Comparison of ENCODE assay signal across 29 mouse cellular contexts in the genomic region with DNA sequence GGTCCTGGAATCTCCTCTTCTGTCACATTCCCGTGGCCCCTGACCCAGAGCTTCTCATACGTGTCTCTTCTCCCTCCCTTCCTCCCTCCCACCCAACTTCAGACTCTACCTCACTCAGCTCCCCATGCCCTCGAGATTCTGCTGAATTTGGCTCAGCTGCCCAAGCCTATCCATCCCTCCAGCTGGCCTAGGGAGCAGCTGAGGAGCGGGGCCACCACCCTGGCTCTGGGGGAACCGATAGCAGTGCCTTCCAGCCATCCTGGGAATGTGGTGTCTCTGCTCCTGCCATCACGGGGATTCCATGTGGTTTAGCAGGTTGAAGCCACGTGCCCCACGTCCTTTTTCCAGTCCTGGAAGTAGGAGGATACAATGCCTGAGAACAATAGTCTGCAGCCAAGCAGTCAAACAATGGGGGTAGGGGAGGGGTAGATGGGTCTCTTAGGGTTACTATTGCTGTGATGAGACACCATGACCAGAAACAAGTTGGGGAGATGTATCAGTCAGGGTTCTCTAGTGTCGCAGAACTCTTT. TPM values are rescaled to one million over a fixed set of nuclear protein-coding genes. Genes with fewer than 3 reads are reported as not detected.
DNase-seq lines count a peak whose midpoint lies in the region; ATAC-seq and TF ChIP-seq lines count a peak whose summit lies in the region.
"Had no signal": no experiment of that assay in that cellular context is flagged by ENCODE, and none has a peak within 500 bp of the region (broad histone marks: within the 10 kb centered on the region; RNA-seq: fewer than 3 reads in every experiment).

No protein-coding gene starts in this region.

- no peak for DNase-seq in forebrain, embryonic 10.5 days (ENCODE audit: extremely low spot score, low spot score)
- peak; percentile 41 for DNase-seq in heart, adult 8-10 months (ENCODE audit: low spot score)
- DNase-seq in heart, postnatal 14 days: no peak
- no peak for DNase-seq in MEL (ENCODE audit: low read depth, low spot score)
- DNase-seq in adrenal gland, adult 8-10 months: no peak
- DNase-seq: adrenal gland, adult 2 months; adrenal gland, postnatal 25 days; B cell, adult 2 months; cerebellum, adult 2 months; cerebellum, postnatal 10 days; cerebellum, postnatal 36 days; embryo, embryonic 11 days; gastrocnemius, postnatal 10 days; gastrocnemius, postnatal 36 days; kidney, adult 2 months had no signal

- H3K36me3 ChIP-seq in forebrain, embryonic 10.5 days (replicated peaks): no peaks in the 10 kb centered on the region
- H3K36me3 ChIP-seq in forebrain, embryonic 13.5 days (ENCODE audit: poor library complexity, severe bottlenecking): no peaks in the 10 kb centered on the region
- H3K36me3 ChIP-seq in MEL (ENCODE audit: control insufficient read depth in 1 of 2, insufficient read depth in 2 of 2, low read length in 2 of 2) (no peaks in the 10 kb centered on the region), myocyte (ENCODE audit: control insufficient read depth, insufficient read depth) (no peaks in the 10 kb centered on the region)
- H3K36me3 ChIP-seq: embryonic facial prominence, embryonic 15.5 days; forebrain, embryonic 12.5 days; G1E; heart, embryonic 13.5 days; hindbrain, embryonic 12.5 days; hindbrain, embryonic 15.5 days had no signal

- intact Hi-C loops in heart, postnatal 14 days (cut with DNase I): no loop called here

- H3K79me2 ChIP-seq in MEL (ENCODE audit: control insufficient read depth, insufficient read depth, low read length, poor library complexity): no peaks in the 10 kb centered on the region
- H3K79me2 ChIP-seq in myocyte (ENCODE audit: control insufficient read depth, insufficient read depth): no peaks in the 10 kb centered on the region

- H3K4me2 ChIP-seq in forebrain, embryonic 13.5 days: no peak overlapping the region
- no peak overlapping the region for H3K4me2 ChIP-seq in myocyte (ENCODE audit: low read depth)
- H3K4me2 ChIP-seq: embryonic facial prominence, embryonic 15.5 days; forebrain, embryonic 12.5 days; heart, embryonic 13.5 days; hindbrain, embryonic 12.5 days; hindbrain, embryonic 15.5 days had no signal

- 79% methylated on average over 9 of the region's 9 CpGs for WGBS in forebrain, embryonic 10.5 days
- 76% methylated on average over 9 of the region's 9 CpGs for WGBS in forebrain, embryonic 13.5 days

- no peak for TF ChIP-seq RAD21 in MEL (IDR thresholded peaks at IDR 0.05; ENCODE audit: low read depth, low read length)

- TF ChIP-seq EP300 in MEL (IDR thresholded peaks at IDR 0.05; ENCODE audit: low read depth in 1 of 2, low read length in 2 of 2): no peak

- no peak overlapping the region for H3ac ChIP-seq in myocyte (ENCODE audit: control insufficient read depth, insufficient read length)

- 0 out of 2 replicates have a peak, but pooled peaks cover 9% of the 10 kb centered on the region for H3K27me3 ChIP-seq in forebrain, embryonic 10.5 days (ENCODE audit: poor library complexity, severe bottlenecking)
- H3K27me3 ChIP-seq in forebrain, embryonic 13.5 days: no peaks in the 10 kb centered on the region
- H3K27me3 ChIP-seq in MEL (ENCODE audit: control insufficient read depth in 1 of 2, insufficient read depth in 2 of 2, low read length in 2 of 2) (peaks cover 0 to 7% of the 10 kb centered on the region in 2 experiments; a peak in 1 of 4 replicates), myocyte (ENCODE audit: control insufficient read depth, insufficient read depth, insufficient read length) (no peaks in the 10 kb centered on the region)
- H3K27me3 ChIP-seq: CH12.LX; hindbrain, embryonic 15.5 days had no signal

- no peak overlapping the region for H3K9ac ChIP-seq in forebrain, embryonic 13.5 days
- no peak overlapping the region for H3K9ac ChIP-seq in MEL (ENCODE audit: control insufficient read depth, low read depth, low read length, poor library complexity, severe bottlenecking)
- H3K9ac ChIP-seq: embryonic facial prominence, embryonic 15.5 days; forebrain, embryonic 12.5 days; heart, embryonic 13.5 days; hindbrain, embryonic 12.5 days; hindbrain, embryonic 15.5 days had no signal

- no peak for TF ChIP-seq CTCF in MEL (IDR thresholded peaks at IDR 0.05 in 2 of 3, conservative IDR thresholded peaks at IDR 0.05 in 1 of 3; ENCODE audit: control insufficient read depth in 1 of 3, insufficient read depth in 1 of 3, low read depth in 2 of 3, low read length in 3 of 3, poor library complexity in 1 of 3, severe bottlenecking in 1 of 3)

- ATAC-seq in forebrain, embryonic 13.5 days: no peak
- ATAC-seq: forebrain, embryonic 16.5 days; intestine, postnatal 0 days had no signal

- peaks cover 49% of the 10 kb centered on the region for H3K4me1 ChIP-seq in forebrain, embryonic 10.5 days
- peaks cover 17% of the 10 kb centered on the region for H3K4me1 ChIP-seq in forebrain, embryonic 13.5 days
- no peaks in the 10 kb centered on the region for H3K4me1 ChIP-seq in MEL (ENCODE audit: control insufficient read depth in 1 of 2, insufficient read depth in 2 of 2, low read length in 2 of 2)

- H3K9me3 ChIP-seq in forebrain, embryonic 10.5 days: no peaks in the 10 kb centered on the region
- H3K9me3 ChIP-seq in forebrain, embryonic 13.5 days (replicated peaks): no peaks in the 10 kb centered on the region
- H3K9me3 ChIP-seq in MEL (replicated peaks; ENCODE audit: insufficient read depth, low read length): no peaks in the 10 kb centered on the region
- H3K9me3 ChIP-seq: embryonic facial prominence, embryonic 15.5 days; forebrain, embryonic 12.5 days; G1E; heart, embryonic 13.5 days; hindbrain, embryonic 12.5 days; hindbrain, embryonic 15.5 days had no signal

- no peak overlapping the region for H3K4me3 ChIP-seq in forebrain, embryonic 10.5 days
- no peak overlapping the region for H3K4me3 ChIP-seq in forebrain, embryonic 13.5 days
- H3K4me3 ChIP-seq in MEL (ENCODE audit: control insufficient read depth in 1 of 2, insufficient read depth in 1 of 2, low read depth in 2 of 2, low read length in 2 of 2) (no peak overlapping the region), myocyte (no peak overlapping the region)
- H3K4me3 ChIP-seq: embryonic facial prominence, embryonic 15.5 days; forebrain, embryonic 12.5 days; heart, embryonic 13.5 days; hindbrain, embryonic 12.5 days; hindbrain, embryonic 15.5 days had no signal

- H3K27ac ChIP-seq in forebrain, embryonic 10.5 days: 0 out of 2 replicates have a peak overlapping the region, but pooled peaks have one; percentile 25
- no peak overlapping the region for H3K27ac ChIP-seq in forebrain, embryonic 13.5 days
- H3K27ac ChIP-seq in MEL (ENCODE audit: control insufficient read depth, low read depth, low read length): no peak overlapping the region
- H3K27ac ChIP-seq: embryonic facial prominence, embryonic 15.5 days; forebrain, embryonic 12.5 days; heart, embryonic 13.5 days; hindbrain, embryonic 12.5 days; hindbrain, embryonic 15.5 days had no signal

- TF ChIP-seq POLR2A in MEL (IDR thresholded peaks at IDR 0.05; ENCODE audit: control insufficient read depth in 1 of 2, insufficient read depth in 1 of 2, low read depth in 1 of 2, low read length in 2 of 2, poor library complexity in 1 of 2): no peak
- no peak for TF ChIP-seq POLR2A in myocyte (IDR thresholded peaks at IDR 0.05; ENCODE audit: insufficient read length, low read depth)

TF ChIP-seq in MEL, 35 proteins besides CTCF, POLR2A, EP300 and RAD21:
- TF ChIP-seq KAT2A (conservative IDR thresholded peaks at IDR 0.05; ENCODE audit: low read depth, low read length) (no peak), MAX (IDR thresholded peaks at IDR 0.05; ENCODE audit: low read length) (peak; percentile 41; the same call in 1 of the 2 replicates)
TF ChIP-seq in MEL: peak in this region for 1.

TF ChIP-seq in myocyte, 11 proteins besides CTCF, POLR2A, EP300 and RAD21:
- TF ChIP-seq TCF3 (IDR thresholded peaks at IDR 0.05; ENCODE audit: insufficient read length, low read depth) (peak; percentile 59), MAX (IDR thresholded peaks at IDR 0.05; ENCODE audit: low read depth) (no peak), TCF12 (IDR thresholded peaks at IDR 0.05; ENCODE audit: insufficient read depth, poor library complexity, severe bottlenecking) (peak; percentile 6), MYOG (IDR thresholded peaks at IDR 0.05; ENCODE audit: control insufficient read depth in 1 of 3, insufficient read depth in 1 of 3, insufficient read length in 2 of 3, low read depth in 2 of 3) (peak; percentile 15 to 95 (median 85)), USF1 (IDR thresholded peaks at IDR 0.05; ENCODE audit: low read depth) (no peak), SRF (IDR thresholded peaks at IDR 0.05; ENCODE audit: control insufficient read depth, insufficient read length, low read depth) (no peak), MYOD1 (IDR thresholded peaks at IDR 0.05; ENCODE audit: control insufficient read depth in 1 of 3, insufficient read length in 2 of 3, low read depth in 2 of 3) (peak in 2 of 3 experiments; percentile 75 to 80), POLR2AphosphoS2 (IDR thresholded peaks at IDR 0.05; ENCODE audit: insufficient read length, low read depth) (no peak)

RNA-seq across cellular contexts. Expression of a gene that starts 32.0 kb away (rescaled TPM):
- polyA plus RNA-seq in forebrain, embryonic 10.5 days (2016; fragmentation: Nextera tagmentation; extraction: Ambion mirVana): 1.1 and 1.3 TPM in 2 replicates
- 2.4 and 2.6 TPM in 2 replicates for polyA plus RNA-seq in forebrain, embryonic 13.5 days (2015; fragmentation: Nextera tagmentation; extraction: Ambion mirVana)
- 10 to 100 TPM; 14.7 to 19.5 (median 17.7) TPM for total RNA-seq in heart, adult 8-10 months (2022)
- 10 to 100 TPM; 19.8 to 21.5 TPM for total RNA-seq in heart, postnatal 14 days (2021)
- 23.2 and 26.1 TPM in 2 replicates for total RNA-seq in MEL (2012; rRNA removed)
- polyA plus RNA-seq in MEL (2012; ENCODE audit: insufficient read depth in 1 of 2, insufficient read length in 2 of 2, low read depth in 1 of 2, low replicate concordance in 2 of 2, missing spikeins in 1 of 2) (100 to 1,000 TPM in 1 of 2 experiments, 10 to 100 TPM in 1; 55.7 to 122 TPM), myocyte (2012; fragmentation: generic; extraction: Trizol) (70.1 TPM)
- total RNA-seq in adrenal gland, adult 8-10 months (2022): 10 to 100 TPM; 34.6 to 65.5 (median 48.9) TPM

RNA-seq across cellular contexts. Expression of a gene that starts 40.0 kb away (rescaled TPM):
- 0.55 and 0.89 TPM in 2 replicates for polyA plus RNA-seq in forebrain, embryonic 10.5 days (2016; fragmentation: Nextera tagmentation; extraction: Ambion mirVana)
- 23.3 and 30.7 TPM in 2 replicates for polyA plus RNA-seq in forebrain, embryonic 13.5 days (2015; fragmentation: Nextera tagmentation; extraction: Ambion mirVana)
- not detected for total RNA-seq in heart, adult 8-10 months (2022)
- not detected for total RNA-seq in heart, postnatal 14 days (2021)
- total RNA-seq in MEL (2012; rRNA removed): 0.08 TPM in 1 of 2 replicates, not detected in the other
- polyA plus RNA-seq in MEL (2012; ENCODE audit: insufficient read depth in 1 of 2, insufficient read length in 2 of 2, low read depth in 1 of 2, low replicate concordance in 2 of 2, missing spikeins in 1 of 2): under 1 TPM in 1 of 2 experiments, not detected in 1; 0.10 TPM
- 0.01 TPM for polyA plus RNA-seq in myocyte (2012; fragmentation: generic; extraction: Trizol)
- total RNA-seq in adrenal gland, adult 8-10 months (2022): 10 to 100 TPM in 2 of 4 experiments, 1 to 10 TPM in 2; 9.5 to 15.5 (median 10.5) TPM
- total RNA-seq: CH12.LX; G1E; gastrocnemius, adult 18-20 months; gastrocnemius, postnatal 36 days; granulocyte monocyte progenitor cell, adult 5-6 weeks; hematopoietic stem cell, adult 5-6 weeks had no signal
